Mouse (Mus musculus) heart, adult 9 months (tissue): ENCODE measurements at regions not wholly inside any gene's neighbourhood (a gene's known extent, or its start where the extent isn't known, plus 50 kb on each side); places are given as distances from the start of the nearest gene placed in this dataset.

Experiments
- DNase-seq, 2 experiments: peaks; one replicate each; pipeline ENCODE4 v3.0.0; 2022; ENCODE audit warnings: low spot score in 2 of 2

DNA sequence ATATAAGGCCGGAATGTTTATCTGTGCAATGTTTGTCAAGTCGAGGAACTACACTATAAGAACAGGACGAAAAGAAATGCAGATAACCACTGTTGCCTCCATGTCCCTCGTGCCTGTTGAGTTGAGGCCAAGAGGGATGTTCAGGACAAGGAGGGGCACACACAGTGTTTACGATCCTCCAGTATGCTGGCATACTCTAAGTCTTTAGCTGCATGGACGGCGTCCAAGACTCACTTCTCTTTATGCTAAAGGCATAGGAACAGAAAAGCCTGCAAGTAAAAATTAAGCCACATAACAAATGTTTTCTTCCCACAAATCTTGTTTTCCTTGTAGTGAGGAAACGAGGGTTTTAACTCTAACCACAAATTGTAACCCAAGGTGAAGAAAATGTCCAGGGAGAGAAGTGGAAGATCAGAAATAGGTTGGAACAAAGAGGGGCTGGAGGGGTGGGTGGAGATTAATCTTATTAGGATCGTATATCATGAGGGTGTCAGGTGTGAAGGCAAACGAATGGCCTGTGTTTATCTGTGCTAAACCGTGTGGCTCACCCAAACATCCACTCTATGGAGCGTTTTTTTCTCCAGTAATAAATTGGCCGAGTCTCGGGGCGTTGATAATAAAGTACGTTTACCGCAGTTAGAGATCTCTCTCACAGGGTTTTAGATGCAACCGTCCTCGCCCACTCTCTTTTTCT, 521.8 kb downstream of the Nr2f2 start:
- no peak for DNase-seq

DNA sequence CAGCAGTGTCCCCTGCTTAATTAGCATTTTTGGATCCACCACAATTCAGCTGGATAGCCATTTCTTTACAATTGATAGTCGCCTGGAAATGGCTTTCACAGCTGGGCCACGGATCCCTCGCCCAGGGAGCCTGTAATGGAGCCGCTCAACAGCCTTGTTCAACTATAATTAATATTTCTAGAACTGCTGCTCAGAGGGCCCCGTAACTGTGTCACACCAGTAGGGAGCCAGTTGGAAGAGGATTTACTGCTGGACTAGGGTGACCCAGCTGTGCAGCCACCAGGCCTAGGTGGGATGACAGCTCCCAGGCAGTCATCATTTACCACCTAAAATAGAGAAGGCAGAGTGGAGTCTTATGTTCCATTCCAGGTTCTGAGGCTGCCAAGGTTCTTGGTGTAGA, 529.2 kb downstream of the Nr2f2 start:
- DNase-seq = no peak

DNA sequence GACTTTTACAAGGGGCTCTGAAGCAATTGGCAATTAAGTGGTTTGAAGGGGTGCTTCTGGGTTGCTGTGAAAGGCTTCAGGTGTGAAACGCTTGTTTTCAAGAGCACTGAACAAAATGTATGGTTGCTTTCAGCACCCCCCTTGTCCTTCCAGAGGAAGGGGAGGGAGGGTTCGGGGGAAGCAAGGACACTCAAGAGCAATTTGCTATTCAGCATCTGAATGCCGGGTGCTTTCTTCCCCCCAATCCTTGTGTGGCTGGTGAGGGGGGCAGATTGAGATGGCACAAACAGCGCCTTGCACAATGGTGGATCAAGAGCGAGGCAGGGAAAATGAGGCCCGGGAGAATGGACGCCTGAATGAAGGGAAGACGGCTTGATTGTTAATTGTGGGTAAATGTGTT, 539.3 kb downstream of the Nr2f2 start:
- DNase-seq = no peak

DNA sequence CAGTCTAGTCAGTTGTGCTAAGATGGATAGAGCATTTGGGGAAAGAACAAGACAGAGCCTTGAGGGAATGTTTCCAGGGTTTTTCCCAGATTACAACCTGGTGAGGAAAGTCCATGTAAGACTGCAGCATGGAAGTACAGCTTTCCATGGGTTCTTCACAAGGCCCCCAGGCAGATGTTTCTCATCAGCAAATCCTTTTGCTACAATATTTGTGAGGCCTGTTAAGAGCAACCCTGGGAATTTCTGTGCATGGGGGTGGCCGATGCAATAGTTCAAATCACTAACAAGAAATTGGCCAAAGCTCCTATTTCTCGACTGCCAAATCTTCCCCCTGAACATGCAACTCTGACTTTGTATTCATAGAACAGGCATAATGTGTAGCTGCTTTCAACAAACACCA, 546.0 kb downstream of the Nr2f2 start:
- DNase-seq = no peak

DNA sequence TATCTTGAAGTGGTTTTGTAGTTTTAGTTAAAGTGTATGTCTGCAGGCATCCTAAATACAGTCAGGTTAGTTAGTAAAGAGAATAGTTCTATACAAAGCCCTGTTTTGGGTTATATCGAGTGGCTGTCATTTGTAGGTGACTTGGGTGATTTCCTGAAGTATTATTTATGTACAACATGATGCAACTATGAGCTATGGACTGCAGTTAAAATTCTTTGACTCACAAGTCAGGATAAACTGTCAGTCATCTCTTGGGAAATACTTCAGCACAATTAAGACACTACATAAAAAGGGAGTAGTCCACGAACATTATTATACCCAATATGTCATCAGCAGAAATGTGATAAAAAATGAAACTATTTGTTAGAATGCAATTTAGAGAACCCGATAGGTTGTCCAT, 554.2 kb downstream of the Nr2f2 start:
- no peak for DNase-seq

DNA sequence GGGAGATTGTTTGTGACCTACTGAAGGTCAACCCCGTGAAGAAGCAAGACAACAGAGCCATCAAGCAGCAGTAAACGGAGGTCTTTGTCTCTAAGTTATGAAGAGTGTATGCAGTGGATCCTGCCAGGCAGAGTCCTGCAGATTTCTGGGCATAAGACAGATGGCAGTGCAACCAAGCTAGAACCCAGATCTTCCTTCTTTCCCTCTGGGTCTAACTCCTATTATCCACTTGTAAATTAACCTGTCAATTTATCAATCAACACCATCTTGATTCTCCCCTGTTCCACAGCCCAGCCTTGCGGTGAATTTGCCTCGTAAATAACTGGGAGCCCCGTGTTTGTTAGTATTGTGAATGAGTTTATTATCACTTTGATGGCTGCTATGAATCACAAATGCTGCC, 555.7 kb downstream of the Nr2f2 start:
- DNase-seq = no peak

DNA sequence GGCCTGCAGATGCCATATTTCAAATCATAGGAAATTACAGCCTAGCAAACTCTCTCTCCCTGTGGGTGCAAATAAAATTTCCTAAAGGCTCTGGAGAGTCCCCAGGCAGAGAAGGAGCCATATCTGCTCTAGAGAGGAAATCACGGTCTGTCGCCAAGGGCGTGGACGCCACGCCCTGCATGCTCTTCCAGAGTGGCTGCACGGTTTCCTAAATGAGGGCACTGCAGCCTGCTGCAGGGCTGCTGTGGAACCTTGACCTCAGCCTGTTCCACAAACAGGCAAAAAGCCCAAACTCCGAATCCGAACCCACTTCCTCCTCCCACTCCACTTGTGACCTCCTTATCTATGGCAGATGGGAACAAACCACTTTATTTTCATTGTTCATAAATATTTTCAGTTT, 559.3 kb downstream of the Nr2f2 start:
- peak; percentile 25 to 32 for DNase-seq

DNA sequence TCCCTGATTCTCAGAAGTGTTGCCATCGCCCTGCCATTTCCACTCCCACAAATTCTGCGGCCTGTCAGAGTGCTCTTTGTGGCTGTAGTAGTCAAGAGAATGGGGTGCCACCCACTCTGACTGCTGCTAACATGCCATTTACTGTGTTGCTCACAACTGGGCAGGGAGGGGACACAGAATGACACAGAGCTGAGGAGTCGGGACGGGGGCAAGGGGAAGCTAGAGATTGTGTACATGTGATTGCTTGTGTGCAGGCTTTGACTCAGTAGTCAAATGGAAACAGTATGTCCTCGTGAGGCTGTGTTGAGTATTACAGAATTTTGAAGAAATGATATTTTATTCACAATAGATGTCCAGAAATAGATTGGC, 595.6 kb downstream of the Nr2f2 start:
- no peak for DNase-seq

DNA sequence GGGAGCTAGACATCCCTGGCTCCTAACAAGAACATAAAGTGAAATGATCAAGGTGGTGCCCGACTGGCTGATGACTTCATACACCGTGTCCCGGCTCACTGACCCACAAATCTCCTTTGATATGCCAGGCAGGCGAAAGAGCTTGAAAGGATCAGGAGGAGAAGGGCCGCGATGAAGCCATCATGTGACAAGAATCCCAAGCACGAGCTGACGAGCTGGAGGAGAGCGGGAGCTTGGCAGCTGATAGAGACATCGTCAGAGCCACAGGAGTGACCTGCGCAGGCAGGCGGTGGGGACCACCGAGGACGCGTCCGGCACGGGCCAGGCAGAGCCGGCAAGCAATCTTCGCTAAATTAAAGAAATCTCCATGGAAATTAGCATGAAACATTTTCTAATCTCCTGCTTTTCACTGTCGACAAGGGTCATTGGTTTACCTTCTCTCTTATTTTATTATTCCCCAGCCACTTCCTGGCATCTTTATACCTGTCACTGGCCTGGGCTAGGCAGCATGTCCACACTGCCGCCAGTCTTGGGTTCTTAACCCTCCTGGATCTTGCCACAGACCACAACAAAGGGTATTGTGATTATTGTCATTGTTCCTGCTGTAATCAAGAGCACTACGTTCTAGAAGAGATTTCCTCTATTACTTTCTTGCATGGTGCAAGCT, 596.1 kb downstream of the Nr2f2 start:
- DNase-seq = no peak

DNA sequence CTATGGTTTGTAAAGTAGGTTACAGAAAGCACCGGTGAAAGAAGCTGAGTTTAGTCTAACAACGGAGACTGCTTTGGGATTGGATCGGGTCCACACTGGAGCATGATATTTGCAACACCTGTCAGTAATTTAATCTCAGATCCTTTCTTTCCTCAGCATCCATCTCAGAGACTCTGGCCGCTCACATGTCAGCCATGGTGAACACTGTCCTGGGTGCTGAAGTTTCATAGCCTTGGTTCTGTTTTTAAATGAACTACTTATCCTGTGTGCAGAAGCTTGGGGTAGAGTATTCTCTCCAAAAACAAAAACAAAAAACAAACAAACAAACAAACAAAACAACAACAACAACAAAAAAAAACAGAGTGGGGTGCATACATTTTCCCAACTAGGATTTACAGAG, 600.1 kb downstream of the Nr2f2 start:
- DNase-seq = no peak

DNA sequence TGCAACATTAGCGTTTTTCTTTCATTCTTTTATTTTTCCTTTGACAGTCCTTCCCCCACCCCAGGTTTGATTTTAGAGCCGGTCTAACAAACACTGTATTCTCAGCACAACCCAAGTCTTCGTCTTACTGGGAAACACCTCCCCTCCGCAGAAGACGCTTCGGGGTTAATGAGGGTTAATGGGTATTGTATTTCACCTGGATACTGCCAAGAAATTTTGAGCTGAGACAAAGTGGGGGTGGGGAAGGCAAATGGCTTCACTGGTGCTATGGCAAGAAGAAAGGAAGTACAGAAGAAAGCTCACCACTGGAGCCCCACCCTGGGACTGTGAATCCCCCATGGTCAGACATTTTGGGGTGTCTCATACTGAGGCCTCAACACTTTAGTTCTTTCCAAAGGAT, 626.0 kb downstream of the Nr2f2 start:
- DNase-seq = no peak

DNA sequence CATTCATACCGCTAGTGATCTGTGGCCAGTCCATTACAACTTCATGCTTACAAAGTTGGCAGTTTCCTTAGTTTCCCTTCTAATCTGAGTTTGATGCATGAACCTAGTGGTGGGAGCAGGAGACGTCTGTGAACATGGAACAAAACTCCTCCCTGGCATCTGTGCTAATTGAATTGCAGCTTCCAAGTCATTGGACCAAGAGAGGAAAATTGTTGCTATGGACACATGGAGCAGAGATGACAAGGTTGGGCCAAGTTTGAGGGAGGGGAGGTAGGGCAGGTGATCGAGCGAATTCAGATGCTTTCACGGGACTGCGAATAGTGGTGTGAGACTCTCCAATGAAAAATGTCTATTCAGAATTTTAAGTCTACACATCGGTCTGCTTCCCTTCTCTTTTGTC, 627.5 kb downstream of the Nr2f2 start:
- DNase-seq = no peak

DNA sequence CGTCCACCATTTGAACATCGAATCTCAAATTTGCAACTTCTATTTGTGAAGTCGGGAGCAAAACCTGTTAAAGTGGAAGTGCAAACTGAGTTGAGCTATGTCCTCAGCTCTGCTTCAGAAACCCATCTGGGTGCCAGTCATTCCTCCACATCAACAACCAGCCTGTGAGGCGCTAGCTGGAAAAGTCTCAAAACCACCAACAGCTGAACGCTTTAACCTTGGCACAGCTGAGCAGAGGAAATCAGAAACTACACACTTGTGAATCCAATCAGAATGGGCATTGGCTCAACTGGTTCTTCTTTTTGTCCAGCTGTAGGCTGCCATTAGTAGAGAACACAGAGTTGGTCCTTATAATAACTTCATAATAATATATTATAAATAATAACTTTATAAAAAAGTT, 651.5 kb downstream of the Nr2f2 start:
- DNase-seq = no peak

DNA sequence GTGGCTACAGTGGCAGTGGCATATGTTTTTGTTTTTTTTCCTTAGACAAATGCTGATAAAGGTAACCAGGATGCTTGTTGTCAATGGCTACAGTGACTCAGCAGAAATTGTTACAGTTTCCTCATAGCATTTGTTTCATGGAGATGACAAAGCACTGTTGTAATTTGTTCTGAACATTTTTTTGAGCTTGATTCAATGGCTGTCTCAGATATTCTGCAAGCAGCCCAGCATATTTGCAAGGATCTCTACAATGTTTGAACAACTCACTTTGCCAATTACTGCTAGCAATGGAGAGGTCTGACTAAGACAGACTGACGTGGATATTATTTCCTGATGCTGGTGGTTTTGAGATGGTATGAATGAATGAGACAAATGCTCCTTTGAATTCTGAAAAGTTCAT, 696.3 kb downstream of the Nr2f2 start:
- DNase-seq = no peak

DNA sequence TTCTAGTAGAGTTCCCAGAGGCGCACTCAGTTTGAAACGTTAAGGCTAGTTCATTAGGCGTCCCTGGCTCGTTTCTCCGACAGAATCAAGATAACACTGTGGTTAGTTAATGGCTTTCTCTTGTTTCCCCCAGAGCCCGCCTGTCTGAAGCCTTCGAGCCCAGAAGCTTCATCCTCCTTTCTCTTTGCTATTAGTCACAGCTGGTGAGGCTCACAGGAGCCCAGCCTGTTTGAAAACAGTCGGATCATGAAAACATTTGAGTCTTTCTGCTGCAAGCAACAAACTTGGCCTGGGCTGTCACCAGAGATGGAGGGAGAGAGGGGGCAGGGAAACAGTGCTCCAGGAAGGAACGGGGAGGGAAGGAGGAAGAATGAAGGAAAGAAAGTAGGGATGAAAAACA, 711.0 kb downstream of the Nr2f2 start:
- DNase-seq = no peak

DNA sequence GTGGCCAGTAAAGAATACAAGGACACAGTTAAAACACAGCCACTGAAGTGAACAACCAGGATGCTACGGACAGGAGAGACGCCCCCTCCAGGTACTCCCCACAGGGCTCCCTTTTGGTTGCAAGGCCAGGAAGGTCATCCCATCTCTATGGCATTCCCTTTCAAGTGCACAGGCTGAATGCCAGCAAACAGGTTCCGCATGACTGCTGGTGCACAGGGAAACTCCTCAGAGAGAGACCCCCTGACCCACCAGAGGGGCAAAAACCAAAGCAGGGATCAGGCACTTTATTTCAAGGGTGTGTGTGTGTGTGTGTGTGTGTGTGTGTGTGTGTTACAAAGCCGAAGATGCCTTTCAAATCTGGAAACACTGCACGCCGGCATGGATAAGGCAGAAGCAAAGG, 721.1 kb downstream of the Nr2f2 start:
- no peak for DNase-seq

DNA sequence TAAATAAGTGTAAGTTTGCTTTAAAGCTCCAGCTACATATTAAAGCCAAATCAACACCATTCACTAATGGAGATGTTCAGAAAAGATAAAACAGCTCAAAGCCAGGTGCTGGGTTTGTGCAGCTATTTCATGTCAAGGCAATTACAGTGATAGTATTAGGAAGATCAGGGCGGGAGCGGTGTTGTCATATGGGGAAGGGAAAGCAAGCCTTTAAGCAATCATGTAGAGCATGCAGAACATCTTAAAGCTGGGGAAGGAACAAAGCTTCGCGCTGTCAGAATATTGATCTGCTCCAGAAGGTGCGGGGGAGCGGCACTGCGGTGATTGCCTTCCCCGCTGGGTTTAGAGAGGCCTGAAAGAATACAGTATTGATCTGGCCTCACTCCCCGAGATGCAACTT, 724.9 kb downstream of the Nr2f2 start:
- no peak for DNase-seq

DNA sequence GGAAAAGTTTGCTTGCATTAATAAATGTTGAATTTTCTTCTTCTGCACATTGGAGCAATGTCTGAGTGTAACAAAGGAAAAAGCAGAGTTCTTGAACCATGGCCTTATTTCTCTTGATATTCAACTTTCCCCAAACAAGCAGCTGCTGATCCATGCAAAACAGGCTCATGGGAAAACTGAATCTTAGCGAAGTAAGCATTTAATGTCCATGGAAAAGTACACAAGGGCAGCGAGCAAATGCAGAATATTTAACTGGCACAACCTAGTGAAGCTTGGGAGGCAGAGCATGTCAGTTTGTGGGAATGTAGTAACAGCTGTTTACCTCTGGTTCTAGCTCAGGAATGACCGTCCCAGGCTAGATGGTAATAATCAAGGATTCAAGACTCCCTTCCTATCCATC, 766.7 kb downstream of the Nr2f2 start:
- no peak for DNase-seq

DNA sequence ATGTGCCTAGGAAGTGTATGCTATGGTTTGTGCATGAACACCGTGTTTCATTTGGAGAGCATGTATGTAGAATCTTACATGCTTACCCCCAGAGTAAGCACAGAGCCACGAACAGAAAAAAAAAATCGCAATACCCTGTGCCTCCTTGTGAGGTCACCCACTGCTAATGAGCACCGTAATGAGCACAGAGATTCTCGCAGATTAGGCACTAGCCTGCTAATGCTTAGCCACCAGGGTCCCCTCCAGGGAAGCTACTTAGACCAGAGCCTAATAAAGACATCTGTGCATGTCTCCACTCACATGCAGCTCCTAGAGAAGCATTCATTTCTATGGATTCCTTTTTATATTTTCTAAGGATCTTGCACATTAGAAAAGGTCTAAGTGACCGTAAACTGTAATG, 780.8 kb downstream of the Nr2f2 start:
- DNase-seq = no peak

DNA sequence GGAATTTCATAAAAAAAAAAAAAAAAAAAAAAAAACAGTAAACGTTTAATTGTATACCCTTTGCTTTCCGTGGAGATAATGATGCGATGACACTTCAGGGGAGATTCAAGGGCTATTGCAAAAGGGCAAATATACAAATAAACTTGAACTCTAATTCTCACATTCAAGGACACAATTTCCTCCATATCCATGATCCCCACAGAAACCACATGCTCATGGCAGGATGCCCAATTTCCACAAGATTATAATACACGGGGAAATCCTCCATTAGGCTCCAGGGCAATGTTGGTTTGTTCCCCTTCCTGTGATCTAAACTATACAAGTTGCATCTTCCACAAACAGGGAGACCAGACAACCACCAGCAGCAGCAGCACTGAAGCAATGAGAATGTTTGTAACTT, 781.4 kb downstream of the Nr2f2 start:
- no peak for DNase-seq

DNA sequence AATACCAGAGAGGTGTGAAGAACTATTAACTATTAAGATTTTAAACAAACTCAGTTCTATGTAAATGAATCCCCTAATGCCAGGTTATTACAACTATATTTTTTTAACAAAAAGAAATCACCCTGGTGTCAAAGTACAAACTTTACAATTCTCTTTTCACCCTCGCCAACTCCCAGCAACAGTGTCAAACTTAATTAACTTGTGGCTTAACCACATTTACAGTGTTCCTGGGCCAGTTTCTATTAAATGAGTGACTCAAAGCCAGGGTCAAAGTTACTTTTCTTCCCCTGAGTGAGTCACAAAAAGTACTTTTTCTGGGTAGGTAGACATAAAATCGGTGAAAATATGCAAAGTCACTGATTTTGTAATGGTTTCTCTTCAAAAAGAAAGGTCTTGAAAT, 782.0 kb downstream of the Nr2f2 start:
- DNase-seq = no peak

DNA sequence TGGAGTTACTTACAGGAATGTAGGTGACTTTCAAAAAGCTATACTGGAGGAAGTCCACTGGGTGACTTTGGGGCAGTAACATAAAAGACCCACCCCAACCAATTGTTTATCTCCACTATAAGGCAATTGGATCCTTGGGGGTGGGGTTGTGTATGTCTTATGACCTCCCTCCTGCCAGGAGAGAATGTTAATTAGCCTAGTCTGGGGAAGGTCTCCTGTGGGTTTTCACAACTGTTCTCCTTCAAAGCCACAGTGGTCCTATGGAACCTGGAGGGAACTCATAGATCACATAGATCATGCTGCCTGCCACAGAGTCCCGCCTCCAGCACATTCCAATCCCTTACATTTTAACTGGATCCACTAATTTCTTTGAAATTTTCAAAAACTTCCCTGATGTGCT, 782.6 kb downstream of the Nr2f2 start:
- no peak for DNase-seq

DNA sequence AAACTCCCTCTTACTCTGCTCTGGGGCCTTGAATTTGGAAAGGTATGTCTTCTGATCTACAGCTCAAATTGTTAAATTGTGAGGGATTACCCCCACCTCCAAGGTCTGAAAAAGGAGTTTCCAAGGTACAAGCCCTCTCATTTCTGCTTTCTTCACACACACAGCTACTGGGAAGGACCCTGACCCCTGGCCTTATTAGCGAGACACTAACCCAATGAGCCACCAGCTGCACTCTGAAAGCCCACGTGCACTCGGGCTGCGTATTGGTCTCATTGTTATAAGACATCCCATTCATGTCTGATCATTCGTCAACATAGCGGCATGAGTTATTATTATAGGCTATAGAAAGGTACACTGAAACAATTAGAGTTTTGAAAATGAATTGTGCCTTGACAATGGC, 784.9 kb downstream of the Nr2f2 start:
- DNase-seq = no peak
